Mouse (Mus musculus) embryo, embryonic 10.5 days (tissue): Measurements from ENCODE around the gene Wars.
A peak's percentile ranks its signal among the peaks of the same experiment; 100 is the strongest.

Experiments used
- DNase-seq: peaks from one replicate; pipeline ENCODE4 v3.0.0-alpha.2; 2015; ENCODE audit warnings: low spot score

The Wars gene

DNA sequence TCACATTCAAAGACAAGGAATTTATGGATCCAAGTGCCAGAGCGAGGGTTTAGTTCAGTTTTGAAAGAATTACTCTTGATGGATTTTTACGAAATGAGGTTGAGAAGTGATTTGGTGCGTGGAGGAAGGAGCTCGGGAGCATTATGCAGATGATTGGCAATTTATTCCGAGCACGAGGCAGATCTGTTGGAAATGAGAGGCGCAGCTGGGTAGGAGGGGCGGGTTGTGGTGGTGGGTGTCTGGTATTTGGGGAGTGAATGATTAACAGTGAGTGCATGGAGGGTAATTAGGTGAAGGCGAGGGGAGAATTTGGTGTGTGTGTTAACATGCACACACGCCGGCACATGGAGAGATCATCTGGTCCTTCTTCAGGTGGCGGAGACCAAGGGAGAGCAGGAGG lies 12.4 kb upstream of the Wars start:
- no peak for DNase-seq

DNA sequence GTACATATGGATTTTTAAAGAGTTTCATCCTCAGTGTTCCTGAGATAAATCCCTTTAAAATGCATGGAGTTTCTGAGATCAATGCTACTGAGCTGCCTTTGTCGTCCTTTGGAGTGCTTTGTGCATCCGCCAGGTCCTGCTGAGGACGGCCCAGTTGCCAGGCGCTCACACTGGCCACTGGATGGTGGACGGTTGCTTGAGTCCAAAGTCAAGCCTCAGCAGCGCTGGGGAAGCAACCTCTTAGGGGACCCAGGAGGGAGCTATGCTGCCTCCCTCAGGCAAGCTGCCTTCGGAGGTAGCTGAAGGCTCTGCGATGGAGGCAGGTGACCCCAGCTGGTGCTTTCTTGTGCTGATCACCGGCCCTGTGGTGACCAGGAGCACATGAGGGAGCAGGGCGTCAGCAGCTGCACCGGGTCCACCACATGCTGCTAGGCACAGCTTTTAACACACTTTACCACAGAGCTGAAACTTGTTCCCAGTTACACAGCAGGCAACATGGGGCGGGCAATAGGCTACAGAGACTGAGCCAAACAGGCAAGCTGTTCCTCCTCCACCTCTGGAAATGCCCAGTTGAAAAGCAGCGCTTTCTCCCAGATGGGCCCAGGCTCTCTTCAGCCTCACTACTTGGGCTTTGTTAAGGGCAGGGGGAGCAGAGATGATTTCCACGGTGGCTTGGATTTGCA lies 11.8 kb upstream of the Wars start:
- DNase-seq: no peak

DNA sequence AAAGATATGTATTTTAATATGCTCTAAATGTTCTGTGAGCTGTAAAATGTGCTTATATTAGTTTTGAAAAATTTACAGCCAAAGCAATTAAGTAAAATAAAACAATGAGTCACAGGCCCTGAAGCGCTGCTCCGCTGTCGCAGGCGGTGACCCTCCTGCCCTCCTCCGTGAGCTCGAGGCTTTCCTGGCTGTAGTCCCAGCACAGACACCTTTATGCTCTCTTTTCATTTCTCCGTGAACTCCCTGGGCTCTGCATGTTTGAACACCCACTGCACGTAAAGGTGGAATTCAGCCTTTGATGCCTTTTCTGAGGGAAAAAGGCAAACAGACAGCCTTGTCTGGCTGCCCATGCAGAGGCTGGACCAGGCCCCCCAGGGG lies 10.3 kb upstream of the Wars start:
- DNase-seq: no peak

DNA sequence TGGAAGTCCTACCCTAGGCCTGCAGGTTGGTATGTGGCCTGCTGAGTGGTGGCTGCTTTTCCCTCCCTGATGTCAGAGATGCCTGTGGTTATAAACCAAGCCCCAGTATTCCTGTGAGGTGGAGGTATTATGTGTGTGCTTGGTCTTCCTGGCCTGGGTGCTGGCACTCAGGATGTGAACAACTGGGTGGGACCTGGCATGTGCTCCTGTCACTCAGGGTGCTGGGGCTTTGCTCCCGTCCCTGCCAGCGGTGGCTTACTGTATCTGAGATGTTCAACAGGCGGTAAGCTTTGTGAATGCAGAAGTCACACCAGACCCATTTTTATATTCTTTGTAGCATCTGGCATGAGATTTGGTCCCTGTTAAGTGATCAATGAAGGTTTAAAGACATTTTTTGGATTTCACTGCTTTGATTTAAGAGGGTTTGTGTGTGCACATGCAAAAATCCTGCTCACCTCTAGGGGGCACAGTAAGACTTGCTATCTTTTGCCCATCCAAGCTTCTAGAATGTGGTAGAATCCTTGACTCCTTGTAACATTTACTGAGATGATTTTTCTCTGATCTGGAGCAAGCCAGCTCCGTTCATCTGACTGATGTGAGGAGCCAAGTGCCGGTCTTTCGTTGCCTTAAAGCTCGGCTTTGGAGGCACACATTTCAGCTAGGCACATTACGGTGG lies 9.8 kb upstream of the Wars start:
- peak; percentile 81 for DNase-seq

DNA sequence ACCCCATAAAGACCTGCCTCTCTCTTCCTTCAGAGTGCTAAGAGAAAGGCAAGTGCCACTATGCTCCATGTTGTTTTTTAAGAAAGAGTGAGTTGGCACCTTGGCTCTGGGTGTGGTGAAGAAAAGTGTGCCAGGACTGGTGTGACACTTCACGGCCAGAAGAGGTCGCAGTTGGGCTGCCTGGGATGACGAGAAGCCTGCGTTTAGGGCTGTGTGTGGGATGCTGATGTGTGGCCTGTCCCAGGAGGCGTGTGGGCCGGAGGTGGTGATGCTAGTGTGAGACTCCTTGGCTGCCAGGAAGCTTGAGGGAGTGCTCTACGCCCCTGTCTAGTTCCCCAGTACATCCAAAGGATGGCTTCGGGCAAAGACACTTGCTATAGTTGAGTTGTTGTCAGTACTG lies 9.0 kb upstream of the Wars start:
- DNase-seq: peak; percentile 72

DNA sequence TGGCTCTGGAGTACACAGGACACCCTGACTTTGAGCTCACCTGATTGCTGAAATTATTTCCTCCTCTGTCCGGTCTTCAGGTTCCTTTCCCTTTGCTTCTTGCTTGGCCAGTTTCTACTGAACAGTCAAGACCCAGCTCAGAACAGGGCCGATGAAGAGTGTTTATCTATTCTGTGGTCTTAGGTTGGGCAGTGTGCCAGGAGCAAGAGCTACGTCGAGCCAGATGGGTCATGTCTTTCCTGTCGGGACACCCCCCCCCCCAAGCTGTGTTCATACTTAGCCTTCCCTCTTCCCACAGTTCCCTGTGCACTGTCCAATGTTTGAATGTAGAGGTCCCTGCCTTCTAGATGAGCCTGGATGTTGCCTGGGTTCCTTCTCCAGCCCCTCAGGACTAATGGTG lies 7.4 kb upstream of the Wars start:
- no peak for DNase-seq

DNA sequence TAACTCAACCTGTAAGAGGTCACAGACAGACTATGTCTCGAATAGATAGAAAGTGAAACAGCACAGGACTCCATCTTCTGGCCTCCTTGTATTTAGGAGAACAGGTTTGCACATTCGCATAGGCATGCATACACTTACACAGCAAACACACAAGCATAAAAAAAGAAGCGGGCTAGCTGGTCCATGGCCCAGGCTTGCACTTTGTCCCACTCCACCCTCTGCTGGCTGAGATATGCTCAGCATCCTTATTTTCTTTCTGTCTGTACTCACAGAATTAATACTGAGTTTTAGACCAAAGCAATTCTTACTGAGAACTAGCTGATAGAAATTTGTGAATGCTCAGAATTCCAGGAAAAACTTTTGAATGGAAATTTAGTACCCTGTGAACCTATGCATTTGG lies 2.0 kb upstream of the Wars start:
- no peak for DNase-seq

DNA sequence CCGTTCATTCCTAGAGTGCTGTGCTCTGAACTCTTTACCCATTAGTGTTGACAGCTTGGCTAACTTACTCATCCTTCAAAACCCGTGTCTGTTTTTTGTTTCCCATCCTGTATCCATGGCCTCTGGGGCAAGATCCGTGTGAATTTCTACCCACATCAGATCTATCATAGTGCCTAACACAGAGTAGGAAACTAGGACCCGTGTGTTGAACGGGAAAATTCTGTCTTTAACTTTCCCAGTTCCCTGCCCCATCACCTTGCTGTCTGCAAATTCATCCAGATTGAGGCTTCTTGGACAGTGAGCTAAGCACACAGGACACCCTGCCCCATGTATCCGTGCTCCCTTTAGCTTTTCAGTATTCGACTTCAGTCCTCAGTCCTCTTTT lies 450 bp upstream of the Wars start:
- DNase-seq: no peak

DNA sequence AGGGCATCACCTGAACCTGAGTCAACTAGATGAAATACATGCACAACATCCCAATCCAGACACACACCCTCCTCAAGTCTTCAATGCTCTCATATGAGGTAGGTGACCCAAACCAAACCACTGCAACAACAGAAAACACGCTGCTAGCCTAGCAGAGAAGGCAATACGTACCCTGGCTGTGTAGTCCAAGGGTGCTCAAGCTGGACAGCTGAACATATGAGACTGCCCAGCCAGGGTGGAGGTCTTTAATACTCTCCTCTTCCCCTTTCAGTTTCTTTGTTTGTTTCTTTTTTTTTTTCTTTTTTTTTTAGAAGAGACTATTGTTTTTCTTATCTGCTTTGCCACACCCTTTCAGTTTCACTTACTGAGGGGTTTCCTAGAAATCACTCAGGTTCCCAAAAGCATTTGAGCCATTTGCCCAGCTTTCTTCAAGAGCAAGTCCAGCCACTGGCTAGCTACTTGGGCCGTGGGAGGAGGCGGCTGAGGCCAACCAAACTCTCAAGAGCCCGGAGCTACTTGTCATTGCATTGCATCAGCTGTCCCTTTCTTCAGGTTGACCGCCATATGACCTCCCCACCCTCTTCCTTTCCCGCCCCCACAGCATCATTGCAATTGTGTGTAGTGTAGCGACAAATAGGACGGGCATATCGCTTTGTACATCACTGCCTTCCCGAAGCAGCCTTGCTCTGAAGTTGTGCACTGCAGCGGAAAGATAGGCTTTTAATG lies 822 bp downstream of the Wars start, which contains the start of gene Wdr25:
Gene Wdr25, plus strand, starts transcription at position 643 of the 726 bp plus-strand sequence.
- DNase-seq: no peak

DNA sequence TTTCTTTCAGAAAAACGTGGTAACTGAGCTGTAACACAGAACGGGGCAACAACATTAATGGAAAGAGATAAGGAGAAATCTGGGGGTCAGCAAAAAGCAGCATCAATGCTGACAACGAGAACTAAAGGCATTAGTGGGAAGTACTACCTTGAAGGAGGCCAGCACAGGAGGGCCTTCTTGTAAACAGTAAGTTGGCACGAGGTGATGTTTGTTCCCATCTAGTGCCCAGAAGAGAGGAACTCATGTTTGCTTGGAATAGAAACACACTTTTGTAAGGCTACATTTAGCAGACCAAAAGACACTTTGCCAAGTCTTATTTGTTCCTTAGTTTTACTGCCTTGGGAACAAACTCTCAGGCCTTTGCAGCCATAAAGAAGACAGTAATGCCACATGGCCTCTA lies 5.3 kb downstream of the Wars start:
- DNase-seq: no peak

DNA sequence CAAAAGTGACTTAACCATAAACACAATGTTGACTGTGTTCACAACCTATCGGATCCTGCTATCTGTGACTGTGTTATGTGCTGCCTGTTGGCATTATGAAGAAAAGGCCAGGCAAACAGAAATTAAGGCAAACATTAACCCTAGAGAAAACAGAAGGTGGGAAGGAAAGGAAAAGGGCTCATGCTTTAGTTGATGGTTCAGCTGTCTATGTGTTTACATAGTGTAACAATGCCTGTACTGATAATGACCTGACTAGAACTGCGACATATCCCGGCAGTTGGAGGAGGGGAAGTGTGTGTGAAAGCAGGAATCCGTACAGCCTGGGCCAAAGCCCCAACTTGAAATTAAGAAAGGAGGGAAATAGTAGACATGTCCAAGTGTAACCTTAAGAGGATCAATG lies 6.9 kb downstream of the Wars start:
- DNase-seq: no peak

DNA sequence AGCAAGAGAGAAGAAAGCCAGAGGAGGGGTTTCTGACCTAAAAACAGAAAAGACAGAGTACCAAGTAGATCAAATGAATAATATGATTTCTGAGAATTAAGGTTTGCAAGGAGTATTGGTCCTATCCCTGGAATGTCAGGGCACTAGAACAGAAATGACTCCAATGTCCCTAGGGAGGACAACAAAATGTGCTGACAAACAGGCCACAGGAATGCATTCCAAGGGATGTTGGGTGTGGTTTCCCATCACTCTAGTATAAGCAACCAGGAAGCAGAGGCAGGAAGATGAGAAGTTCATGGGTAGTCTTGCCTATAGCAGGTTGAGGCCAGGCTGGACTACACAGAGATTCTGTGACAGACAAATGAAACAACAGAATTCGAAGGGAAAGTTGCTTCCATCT lies 8.1 kb downstream of the Wars start:
- DNase-seq: no peak

DNA sequence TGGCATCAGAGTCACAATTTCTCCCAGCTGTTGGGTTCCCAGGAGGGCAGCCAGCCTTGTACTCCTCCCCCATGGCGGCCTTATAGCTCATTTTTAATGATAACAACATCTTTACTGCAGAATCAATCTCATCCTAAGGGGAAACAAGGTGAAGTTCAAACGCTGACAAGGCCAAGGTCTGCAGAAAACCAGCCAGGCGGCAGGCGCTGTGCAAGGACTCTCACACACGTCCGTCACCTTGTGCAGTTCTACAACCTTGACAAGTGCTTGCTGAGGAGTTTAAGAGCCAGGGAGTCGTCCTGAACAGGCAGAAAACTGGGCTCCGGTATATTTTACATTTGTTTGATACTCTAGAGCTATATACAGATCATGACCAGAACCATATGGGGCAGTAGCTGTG lies 11.2 kb downstream of the Wars start:
- DNase-seq: no peak

DNA sequence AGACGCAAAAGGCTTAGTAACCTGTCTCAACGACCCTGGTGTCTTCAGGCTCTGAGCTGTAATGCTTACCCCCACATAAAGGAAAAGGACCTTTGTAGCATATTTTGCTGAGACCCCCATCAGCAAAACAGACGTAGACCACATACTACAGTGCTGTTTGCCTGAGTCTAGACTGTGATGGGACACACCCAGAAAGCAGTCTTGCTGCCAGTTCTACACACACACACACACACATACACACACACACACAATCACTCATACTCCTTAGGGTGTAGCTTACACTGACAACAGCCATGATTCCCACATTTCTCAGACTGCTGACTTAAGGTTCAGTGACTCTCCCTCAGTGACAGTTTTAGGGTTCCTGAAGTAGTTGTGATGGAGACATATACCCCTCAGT lies 12.8 kb downstream of the Wars start:
- DNase-seq: no peak

DNA sequence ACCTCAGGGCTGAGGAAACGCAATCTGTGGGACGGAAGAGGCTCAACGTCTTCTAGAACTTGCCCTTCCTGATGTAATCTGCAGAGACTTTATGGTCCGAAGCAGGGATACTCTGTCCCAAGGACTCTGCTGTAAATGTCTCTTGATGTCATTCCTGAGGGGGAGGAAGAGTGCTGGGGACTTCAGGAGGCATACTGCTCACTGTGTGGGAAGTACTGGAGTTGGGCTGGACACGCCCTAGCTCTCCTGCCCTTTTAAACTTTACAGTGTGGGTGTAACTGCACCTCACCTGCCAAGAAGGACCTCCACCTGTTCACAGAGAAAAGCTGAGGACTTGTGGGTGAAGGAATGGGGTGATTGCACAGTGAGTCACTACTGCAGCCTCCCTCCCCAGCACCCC lies 13.4 kb downstream of the Wars start:
- DNase-seq: no peak

DNA sequence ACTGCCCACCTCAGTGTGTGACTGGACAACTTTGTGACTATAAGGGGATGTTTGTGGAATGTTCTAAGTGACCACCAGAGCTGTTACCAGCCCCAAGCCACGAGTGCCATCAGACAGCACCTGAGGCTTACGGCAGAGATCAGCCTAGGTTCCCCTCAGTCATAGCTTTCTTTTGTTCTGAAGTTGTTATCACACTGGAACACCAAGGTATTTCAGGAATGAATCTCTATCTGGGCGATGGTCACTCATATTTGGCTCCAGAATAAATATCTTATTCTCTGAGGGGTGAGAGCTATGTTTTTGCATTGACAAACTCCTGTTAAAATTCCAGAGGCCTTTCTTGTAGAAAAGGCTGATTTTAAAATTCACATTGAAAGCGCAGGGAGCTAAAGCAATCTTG lies 14.8 kb downstream of the Wars start:
- DNase-seq: no peak

DNA sequence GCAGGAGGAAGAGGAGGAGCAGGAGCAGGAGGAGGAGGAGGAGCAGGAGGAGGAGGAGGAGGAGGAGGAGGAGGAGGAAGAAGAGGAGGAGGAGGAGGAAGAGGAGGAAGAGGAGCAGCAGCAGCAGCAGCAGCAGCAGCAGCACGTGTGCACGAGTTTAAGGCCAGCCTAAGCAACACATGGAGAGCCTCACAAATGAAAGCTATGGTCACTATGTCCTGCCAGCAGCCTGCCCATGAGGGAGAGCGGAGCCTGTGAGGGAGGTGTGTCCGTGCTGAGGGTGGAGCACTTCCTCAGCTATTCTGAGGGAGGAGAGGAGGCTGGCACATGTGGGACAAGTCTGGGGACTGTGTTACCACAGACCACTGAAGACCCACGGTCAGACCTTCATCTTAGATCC lies 20.9 kb downstream of the Wars start:
- no peak for DNase-seq

DNA sequence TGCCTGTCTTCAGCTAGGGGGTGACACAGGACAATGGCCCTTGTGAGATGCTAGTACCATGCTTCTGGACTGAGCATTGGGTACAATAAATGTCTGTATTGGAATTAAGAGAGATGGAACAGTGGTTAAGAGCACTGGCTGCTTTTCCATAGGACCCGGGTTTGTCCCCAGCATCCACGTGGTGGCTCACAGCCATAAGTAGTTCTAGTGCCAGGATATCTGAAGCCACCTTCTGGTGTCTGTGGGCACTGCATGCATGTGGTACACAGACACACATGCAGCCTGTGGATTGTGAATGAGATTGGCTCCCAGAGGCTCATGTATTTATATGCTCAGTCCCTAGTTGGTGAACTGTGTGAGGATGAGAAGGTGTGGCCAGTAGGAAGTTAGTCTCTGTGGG lies 24.4 kb downstream of the Wars start:
- peak; percentile 32 for DNase-seq

DNA sequence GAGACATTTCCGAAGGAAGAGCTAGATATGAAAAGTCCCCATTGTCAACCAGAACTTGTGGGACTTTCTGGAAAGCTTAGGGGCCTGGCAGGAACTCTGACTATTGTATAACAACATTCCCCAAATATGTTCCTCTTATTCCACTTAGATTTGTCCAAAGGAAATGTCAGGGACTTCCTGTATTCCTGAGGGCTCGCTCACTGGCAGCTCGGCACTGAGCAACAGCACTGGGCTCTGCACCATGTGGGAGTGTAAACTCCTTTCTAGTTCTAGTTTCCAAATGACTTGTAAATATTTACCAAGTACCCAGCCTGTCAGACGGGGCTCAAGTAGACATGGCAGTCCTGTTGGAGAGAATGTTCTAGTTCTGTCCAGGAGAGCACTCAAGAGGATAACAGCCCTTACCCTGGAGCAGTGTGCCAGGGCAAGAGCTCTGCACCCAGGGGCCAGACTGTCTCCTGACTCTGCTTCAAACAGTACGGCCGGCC lies 28.9 kb downstream of the Wars start:
- DNase-seq: no peak

DNA sequence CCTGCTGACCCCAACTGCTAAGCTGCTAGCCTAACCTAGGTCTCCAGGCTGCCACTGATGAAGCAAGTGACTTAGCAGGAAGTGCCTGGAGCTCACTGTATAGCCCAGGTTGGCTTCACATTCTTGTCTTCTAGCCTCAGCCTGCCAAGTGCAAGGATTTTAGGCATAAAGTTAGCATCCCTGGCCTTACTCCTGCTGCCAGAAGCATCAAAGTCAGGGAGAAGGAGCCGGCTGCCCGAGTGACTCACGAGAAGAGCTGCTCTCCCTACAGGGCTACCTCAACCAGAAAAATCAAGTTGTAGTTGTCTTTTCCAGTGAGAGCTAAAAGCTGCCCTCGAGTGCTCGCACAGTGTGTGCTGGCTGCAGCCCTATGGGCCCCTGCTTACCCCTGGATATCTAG lies 35.5 kb downstream of the Wars start:
- no peak for DNase-seq

DNA sequence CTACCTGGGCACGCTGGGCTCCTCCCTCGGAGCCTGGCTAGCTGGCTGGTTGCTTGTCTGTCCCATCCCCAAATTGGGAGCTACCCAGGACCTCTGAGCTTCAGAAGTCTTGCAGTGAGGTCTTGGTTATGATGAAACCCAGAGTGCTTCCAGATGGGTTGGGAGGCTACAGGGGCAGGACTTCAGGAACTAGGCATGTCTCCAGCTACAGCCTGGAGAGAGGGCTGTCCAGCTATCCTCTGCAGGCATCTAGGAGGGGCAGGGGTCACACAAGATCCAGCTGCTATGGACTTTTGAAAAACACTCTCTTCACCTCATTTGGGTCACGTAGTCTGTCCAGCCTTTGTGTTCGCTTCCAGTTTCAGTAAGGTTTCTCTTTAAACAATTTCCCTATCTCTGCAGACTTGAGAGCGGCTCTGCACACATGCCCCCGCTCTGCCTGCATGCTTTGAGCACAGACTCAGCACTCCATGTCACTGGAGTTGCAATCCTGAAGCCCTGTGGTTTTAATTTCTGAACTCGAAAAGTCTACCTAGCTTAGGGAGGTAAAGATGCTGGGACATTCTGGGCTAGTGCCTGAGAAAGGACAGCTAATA lies 36.3 kb downstream of the Wars start:
- DNase-seq: no peak

DNA sequence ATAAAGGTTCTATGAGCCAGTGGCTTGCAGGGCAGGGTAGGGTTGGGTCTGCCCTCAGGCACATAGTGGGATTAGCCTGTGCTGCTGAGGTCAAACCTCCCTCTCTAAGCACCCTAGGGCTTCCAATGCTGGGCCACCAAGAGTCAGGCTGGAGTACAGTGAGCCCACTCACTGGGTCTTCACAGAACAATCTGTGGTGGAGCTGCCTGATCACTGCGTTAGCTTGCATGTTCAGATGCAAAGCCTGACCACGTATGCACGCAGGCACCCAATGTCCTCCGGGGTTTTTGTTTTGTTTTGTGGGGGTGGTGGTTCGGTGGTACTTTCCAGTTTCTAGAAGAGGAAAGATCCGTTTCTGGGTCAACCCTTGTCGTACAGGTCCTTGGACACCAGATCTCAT lies 36.9 kb downstream of the Wars start:
- DNase-seq: no peak

DNA sequence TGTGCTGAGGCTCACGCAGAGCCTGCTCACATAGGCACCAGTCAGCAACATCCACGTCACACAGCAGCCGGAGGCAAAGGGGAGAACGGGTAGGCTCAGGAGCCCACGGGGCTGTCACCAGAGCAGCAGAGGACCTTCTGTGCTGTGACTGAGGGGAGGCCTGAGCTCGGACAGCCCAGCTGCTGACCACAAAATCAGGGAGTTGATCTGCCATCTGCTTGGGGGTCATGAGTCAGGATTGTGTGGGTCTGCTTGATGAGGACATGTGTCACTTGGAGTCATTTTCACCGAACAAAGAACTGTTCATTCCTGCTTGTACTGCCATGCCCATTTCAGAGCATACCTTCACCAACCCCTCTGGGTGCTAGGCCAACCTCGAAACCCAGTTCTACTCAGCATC lies 37.8 kb downstream of the Wars start:
- no peak for DNase-seq
